Mouse (Mus musculus): ENCODE data around the gene Slc5a10.

The Slc5a10 gene

GRCm38 (mm10) chr11:61667782-61668181 is 52.8 kb downstream of the Slc5a10 start:
- DNase-seq: peak in 1 of 2 experiments; percentile 46

- DNase-seq: no peak
Observed at GRCm38 (mm10) chr11:61667248-61667647, 53.4 kb downstream of the Slc5a10 start.

DNA sequence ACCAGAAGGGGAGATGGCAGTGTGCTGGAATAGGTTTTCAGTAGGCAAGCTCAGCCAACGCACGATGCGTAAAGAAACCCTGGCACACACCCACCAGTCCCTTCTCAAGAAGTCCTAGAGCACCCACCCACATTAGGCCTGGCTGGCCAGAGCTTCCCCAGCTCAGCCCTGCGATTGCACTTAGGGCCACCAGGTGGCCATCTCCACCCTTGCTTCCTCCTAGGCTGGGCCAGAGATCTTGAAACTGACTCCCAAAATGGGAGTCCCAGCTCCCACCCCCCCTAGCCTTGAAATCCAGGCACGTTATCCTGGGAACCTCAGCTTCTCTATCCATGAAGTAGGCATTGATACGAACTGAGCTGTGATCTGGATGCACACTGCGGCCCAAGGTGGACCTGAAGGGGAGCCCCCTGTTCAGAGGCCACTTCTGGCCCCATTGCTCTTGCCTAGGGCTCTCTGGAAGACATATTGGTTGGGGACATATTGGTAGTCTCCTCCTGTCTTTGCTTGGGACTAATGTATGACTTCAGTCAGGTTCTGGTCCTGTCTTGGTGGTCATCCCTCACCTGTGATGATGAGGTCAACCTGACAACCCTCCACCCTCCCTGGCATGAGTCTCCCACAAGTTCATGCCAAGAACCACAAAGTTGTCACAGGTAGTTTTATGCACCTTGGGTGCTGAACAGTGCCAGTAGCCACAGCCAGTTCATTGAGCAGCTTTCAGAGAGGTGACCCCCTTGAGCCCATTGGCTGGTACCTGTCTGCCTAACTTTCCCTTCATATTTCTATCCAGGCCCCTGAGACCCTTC is 54.4 kb downstream of the Slc5a10 start:
- DNase-seq: peak; percentile 69 to 77

DNA sequence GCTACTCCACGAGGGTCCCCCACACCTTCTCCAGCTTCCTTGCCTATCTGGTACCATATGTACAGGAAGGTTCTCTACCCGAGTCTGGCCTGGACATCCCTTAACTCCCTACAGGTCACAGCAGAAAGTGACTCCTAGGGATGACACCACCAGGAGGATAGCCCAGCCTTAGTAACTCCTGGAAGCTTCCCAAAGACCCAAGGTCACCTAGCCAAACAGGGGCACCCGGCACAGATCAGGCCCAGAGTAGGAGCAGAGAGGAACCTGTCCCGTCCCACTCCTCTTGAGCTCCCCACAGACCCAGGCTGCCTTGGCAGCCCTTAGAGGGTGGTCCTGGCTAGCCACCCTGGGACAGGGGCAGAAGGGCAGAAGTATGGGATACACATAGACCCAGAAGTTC is 55.2 kb downstream of the Slc5a10 start:
- DNase-seq: no peak

DNA sequence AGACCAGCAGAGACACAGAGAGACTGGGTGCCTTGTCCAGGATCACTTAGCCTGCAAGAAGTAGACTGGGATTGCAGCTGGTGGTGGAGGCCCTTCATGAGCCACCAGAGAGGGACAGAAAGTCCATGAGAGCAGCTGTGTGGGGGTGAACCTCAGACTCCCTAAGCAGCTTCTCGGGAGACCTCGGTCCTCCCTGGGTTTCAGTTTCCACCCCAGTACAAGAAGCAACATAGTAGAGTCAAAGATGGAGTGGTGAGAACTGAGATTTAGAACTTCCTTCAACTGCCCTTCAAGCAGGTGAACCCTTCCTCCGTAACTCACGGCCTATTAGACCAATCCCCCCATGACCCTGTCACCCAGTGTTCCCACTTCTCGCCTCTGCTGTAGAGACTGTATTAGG is 58.4 kb downstream of the Slc5a10 start:
- no peak for DNase-seq

GRCm38 (mm10) chr11:61660806-61661392 is 59.7 kb downstream of the Slc5a10 start:
- DNase-seq: no peak

GRCm38 (mm10) chr11:61660001-61660400 is 60.6 kb downstream of the Slc5a10 start:
- DNase-seq: no peak

DNA sequence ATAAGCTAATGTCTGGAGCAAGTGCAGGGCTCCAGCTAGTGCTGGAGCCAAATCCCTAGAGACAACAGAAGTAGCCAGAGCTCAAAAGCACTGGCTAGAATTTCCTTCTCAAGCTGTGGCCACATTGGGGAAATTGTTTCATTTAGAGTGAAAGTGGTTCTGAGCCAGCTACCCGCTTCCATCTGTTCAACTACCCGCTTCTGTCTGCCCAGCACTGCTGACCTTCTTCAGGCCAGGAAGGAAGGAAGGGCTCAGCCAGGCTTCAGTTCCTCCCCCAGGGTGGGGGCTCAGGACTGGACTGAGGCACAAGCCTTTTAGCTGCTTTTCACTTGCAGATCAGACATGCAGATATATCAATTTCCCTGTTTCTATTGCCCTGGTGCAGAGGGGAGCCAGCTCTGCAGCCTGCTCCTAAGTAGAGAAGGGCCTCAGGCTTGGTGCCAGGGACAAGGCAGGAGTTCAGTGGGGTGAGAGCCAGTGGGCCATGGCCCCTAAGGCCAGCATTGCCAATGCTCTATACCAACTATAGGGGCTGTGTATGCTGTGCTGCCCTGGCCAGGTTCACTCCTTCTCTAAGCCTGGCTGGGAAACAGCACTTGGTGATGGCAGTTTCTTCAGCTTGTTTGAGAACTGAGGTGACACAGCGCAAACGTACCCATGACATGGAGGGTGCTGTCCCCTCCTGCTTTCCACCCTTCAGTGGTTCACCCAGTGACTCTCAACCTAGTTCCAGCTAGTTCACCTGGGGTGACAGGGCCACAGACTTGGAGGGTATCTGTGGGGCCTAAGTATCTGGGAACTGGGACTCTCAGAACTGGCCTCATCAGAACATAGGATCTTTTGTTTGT is 61.4 kb downstream of the Slc5a10 start:
- no peak for DNase-seq

GRCm38 (mm10) chr11:61658360-61658922 is 62.2 kb downstream of the Slc5a10 start:
- DNase-seq: no peak

GRCm38 (mm10) chr11:61657432-61657831 is 63.2 kb downstream of the Slc5a10 start:
- no peak for DNase-seq

- DNase-seq: no peak
Observed at GRCm38 (mm10) chr11:61656148-61656850, 64.3 kb downstream of the Slc5a10 start.

DNA sequence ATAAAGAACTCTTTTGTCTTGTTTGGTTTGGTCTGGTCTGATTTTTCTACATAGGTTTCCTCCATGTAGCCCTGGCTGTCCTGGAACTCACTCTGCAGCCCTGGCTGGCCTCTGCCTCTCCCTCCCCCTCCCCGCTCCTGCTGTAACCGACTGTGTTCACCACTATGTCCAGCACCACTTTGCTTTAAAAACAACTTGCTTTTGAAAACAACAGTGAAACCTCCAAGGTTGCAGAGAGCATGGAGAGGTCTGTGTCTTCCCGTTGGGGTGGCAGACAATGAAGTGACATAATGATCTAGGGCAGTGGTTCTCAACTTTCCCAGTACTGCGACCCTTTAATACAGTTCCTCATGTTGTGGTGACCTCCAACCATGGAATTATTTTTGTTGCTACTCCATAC is 65.0 kb downstream of the Slc5a10 start:
- DNase-seq: no peak

DNA sequence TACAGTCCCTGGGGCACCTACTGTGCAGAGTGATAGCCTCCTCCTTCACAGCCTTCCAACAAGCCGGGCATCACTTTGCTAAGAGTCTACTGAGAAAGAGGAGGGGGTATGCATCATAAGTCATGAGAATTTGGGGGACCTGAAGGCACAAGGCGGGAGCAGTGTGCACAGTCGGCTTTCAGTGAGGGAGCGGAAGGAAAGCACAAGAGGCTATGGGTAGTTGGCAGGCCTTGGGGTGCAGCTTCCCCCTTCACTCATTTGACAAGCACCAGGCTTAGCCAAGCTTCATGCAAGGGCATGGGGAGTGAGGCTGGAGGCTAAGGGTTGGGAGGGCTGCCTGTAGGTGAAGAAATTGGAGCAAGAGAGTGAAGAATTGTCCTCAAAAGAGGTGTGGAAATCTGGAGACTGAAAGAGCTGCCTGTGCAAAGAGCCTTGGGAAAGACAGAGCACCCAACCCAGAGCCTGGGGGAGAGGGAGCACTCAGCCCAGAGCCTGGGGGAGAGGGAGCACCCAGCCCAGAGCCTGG is 65.8 kb downstream of the Slc5a10 start:
- no peak for DNase-seq

GRCm38 (mm10) chr11:61653568-61653967 is 67.1 kb downstream of the Slc5a10 start:
- DNase-seq: no peak

DNA sequence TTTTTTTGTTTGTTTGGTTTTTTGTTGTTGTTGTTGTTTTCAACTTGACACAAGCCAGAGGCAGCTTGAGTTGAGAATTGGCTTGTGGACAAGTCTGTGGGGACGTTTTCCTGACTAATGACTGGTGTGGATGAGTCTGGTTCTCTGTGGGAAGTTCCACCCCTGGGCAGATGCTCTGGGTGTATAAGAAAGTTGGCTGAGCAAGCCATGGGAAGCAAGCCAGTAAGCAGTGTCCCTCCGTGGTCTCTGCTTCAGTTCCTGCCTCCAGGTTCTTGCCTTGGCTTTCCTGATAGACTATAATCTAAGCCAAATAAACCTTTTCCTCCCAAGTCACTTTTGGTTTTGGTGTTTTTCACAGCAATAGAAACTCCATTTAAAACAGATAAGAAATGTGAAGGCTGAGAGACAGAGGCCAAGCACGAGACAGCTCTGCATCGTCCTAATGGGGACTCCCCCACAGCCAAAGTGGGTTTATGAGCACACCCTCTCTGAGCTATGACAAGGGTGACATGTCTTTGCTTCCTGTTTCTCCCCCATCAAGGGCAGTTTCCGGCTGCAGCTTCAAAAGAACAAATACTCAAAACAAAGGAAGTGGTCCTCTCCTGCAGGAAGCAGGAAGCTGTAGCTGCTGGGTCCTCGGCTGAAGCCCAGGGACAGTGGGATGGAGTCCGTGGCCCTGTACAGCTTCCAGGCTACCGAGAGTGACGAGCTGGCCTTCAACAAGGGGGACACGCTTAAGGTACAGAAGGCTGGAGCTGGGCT is 67.8 kb downstream of the Slc5a10 start, which contains the start of gene Grap:
Gene Grap (plus strand): TSS at position 580 of the 762 bp plus-strand sequence.
- DNase-seq: peak; percentile 34 to 42

DNA sequence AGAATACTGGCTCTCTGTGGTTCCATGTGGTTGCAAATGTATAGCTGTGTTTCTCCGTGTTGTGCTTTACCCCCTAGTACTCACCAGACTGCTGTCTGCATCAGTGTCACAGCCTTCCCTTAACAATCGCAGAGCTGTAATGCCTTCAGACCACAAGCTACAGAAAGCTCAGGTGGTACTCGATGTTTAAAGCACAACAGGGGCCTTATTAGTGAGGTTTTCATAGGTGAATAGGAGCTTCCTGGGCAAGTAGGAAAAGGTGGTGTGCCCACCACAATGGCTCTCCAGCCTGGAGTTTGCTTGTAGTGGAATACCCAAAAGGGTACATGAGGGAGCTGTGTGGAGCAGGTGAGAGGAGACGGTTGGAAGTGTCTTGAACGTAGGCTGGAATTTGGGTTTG is 68.4 kb downstream of the Slc5a10 start:
- no peak for DNase-seq

DNA sequence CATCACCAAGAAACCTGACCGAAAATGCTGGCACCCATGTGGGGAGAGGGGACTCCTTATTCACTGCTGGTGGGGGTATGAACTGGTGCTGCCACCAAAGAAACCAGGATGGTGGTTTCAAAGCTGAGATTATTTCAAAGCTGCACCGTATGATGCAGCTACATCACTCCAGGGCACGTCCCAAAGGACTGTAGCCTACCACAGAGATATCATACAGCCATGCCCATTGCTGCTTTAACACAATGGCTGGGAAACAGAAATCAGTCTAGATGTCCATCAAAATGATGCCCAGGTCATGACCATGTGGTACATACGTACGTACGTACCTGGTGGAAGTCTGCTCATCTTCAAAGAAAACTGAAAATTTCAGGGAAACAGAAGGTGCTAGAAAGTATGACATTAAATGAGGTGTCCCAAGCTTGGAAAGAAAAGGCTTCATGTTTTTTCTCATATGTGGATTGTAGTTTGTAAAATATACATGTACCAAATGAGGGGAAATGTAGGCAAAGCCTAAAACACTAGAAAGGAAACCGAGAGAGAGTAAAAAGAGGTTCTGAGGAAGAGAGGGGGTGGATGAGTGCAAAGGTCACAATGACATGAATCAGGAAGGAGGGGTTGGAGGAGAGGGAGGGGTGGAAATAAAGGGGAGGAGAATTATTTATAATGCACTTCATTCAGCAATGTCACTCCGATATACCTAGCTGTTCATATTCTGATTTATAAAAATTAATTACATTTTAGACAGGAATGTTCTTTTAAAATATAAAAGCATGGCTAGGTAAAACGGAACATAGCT is 70.0 kb downstream of the Slc5a10 start:
- DNase-seq: no peak

GRCm38 (mm10) chr11:61649626-61650025 is 71.0 kb downstream of the Slc5a10 start:
- DNase-seq: no peak

DNA sequence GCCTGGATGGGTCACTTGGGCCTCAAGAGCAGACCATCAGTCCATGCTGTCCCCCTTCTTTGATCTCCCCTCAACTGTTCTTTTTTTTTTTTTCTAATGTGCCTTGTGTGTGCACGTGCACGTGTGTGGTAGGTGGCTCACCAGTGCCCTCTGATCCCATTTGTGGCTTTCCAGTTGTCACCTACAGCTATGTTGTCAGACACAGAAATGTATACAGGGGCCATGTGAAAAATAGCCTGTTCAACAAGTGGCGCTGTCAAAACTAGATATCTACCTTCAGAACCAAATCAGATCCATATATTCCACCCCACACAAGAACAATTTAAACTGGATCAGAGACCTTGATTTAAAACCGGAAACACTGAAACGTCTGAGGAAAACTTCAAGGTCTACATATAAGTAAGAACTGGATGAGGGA is 71.5 kb downstream of the Slc5a10 start:
- no peak for DNase-seq

GRCm38 (mm10) chr11:61648749-61649115 is 71.9 kb downstream of the Slc5a10 start:
- DNase-seq: peak in 1 of 2 experiments; percentile 30
